Mouse (Mus musculus): Measurements from ENCODE around the gene Creb3l2. TPM values are rescaled to one million over a fixed set of nuclear protein-coding genes. Genes with fewer than 3 reads are reported as not detected.

Gene Creb3l2
- polyA plus RNA-seq, 1 experiment = 10.2 TPM

- H3K9ac ChIP-seq (ENCODE audit: low read depth, poor library complexity, severe bottlenecking) = no peak overlapping the region
These were observed 141.5 kb downstream of the Creb3l2 start for GRCm38 (mm10) chr6:37300492-37300891.

GRCm38 (mm10) chr6:37299562-37300390 is 142.2 kb downstream of the Creb3l2 start, which contains the start of gene Dgki:
Gene Dgki, minus strand, starts transcription at chr6:37300184.
- Histone ChIP-seq H3K9me3 (replicated peaks; ENCODE audit: control insufficient read depth, insufficient read depth, low read length, poor library complexity, severe bottlenecking) (no peaks in the 10 kb centered on the region), H3K27me3 (ENCODE audit: control insufficient read depth, insufficient read depth, low read length, poor library complexity, severe bottlenecking) (peaks cover 14% of the 10 kb centered on the region), H3K4me3 (ENCODE audit: low read depth, low read length) (peak within 1 kb of the TSS; percentile 63), H3K27ac (ENCODE audit: insufficient read depth, low read length) (no peak within 1 kb of the TSS), H3K9ac (ENCODE audit: low read depth, poor library complexity, severe bottlenecking) (peak within 1 kb of the TSS; percentile 24), H3K4me1 (ENCODE audit: control insufficient read depth, insufficient read depth, low read length) (no peaks in the 10 kb centered on the region), H3K36me3 (ENCODE audit: control insufficient read depth, insufficient read depth, low read length, poor library complexity, severe bottlenecking) (no peaks in the 10 kb centered on the region)
- TF ChIP-seq CTCF (IDR thresholded peaks at IDR 0.05; ENCODE audit: low read depth, low read length) (no peak), EP300 (IDR thresholded peaks at IDR 0.05; ENCODE audit: insufficient read depth, low read depth, low read length) (no peak), POLR2A (IDR thresholded peaks at IDR 0.05; ENCODE audit: insufficient read depth, low read length) (no peak)

More at GRCm38 (mm10) chr6:37300492-37300891, 141.5 kb downstream of the Creb3l2 start:
- no peak overlapping the region for H3K4me3 ChIP-seq (ENCODE audit: low read depth, low read length)
- TF ChIP-seq POLR2A (IDR thresholded peaks at IDR 0.05; ENCODE audit: insufficient read depth, low read length) = no peak
- no peak for TF ChIP-seq EP300 (IDR thresholded peaks at IDR 0.05; ENCODE audit: insufficient read depth, low read depth, low read length)
- no peak for TF ChIP-seq CTCF (IDR thresholded peaks at IDR 0.05; ENCODE audit: low read depth, low read length)
- peaks cover 14% of the 10 kb centered on the region for H3K27me3 ChIP-seq (ENCODE audit: control insufficient read depth, insufficient read depth, low read length, poor library complexity, severe bottlenecking)
- H3K9me3 ChIP-seq (replicated peaks; ENCODE audit: control insufficient read depth, insufficient read depth, low read length, poor library complexity, severe bottlenecking) = no peaks in the 10 kb centered on the region
- H3K4me1 ChIP-seq (ENCODE audit: control insufficient read depth, insufficient read depth, low read length) = no peaks in the 10 kb centered on the region
- no peak overlapping the region for H3K27ac ChIP-seq (ENCODE audit: insufficient read depth, low read length)
- no peaks in the 10 kb centered on the region for H3K36me3 ChIP-seq (ENCODE audit: control insufficient read depth, insufficient read depth, low read length, poor library complexity, severe bottlenecking)

- H3K27ac ChIP-seq (ENCODE audit: insufficient read depth, low read length) = no peak overlapping the region
- no peak overlapping the region for H3K4me3 ChIP-seq (ENCODE audit: low read depth, low read length)
- no peaks in the 10 kb centered on the region for H3K4me1 ChIP-seq (ENCODE audit: control insufficient read depth, insufficient read depth, low read length)
- TF ChIP-seq EP300 (IDR thresholded peaks at IDR 0.05; ENCODE audit: insufficient read depth, low read depth, low read length) (no peak), POLR2A (IDR thresholded peaks at IDR 0.05; ENCODE audit: insufficient read depth, low read length) (no peak), CTCF (IDR thresholded peaks at IDR 0.05; ENCODE audit: low read depth, low read length) (no peak)
- H3K36me3 ChIP-seq (ENCODE audit: control insufficient read depth, insufficient read depth, low read length, poor library complexity, severe bottlenecking) = no peaks in the 10 kb centered on the region
- no peak overlapping the region; the same call in 1 of the 2 replicates for H3K9ac ChIP-seq (ENCODE audit: low read depth, poor library complexity, severe bottlenecking)
- no peaks in the 10 kb centered on the region for H3K9me3 ChIP-seq (replicated peaks; ENCODE audit: control insufficient read depth, insufficient read depth, low read length, poor library complexity, severe bottlenecking)
- H3K27me3 ChIP-seq (ENCODE audit: control insufficient read depth, insufficient read depth, low read length, poor library complexity, severe bottlenecking) = peaks cover 14% of the 10 kb centered on the region
These were observed 143.0 kb downstream of the Creb3l2 start for GRCm38 (mm10) chr6:37298982-37299381.

- Histone ChIP-seq H3K4me1 (ENCODE audit: control insufficient read depth, insufficient read depth, low read length) (no peaks in the 10 kb centered on the region), H3K4me3 (ENCODE audit: low read depth, low read length) (no peak overlapping the region), H3K27ac (ENCODE audit: insufficient read depth, low read length) (no peak overlapping the region), H3K36me3 (ENCODE audit: control insufficient read depth, insufficient read depth, low read length, poor library complexity, severe bottlenecking) (no peaks in the 10 kb centered on the region), H3K27me3 (ENCODE audit: control insufficient read depth, insufficient read depth, low read length, poor library complexity, severe bottlenecking) (peaks cover 14% of the 10 kb centered on the region), H3K9me3 (replicated peaks; ENCODE audit: control insufficient read depth, insufficient read depth, low read length, poor library complexity, severe bottlenecking) (no peaks in the 10 kb centered on the region), H3K9ac (ENCODE audit: low read depth, poor library complexity, severe bottlenecking) (no peak overlapping the region)
- TF ChIP-seq EP300 (IDR thresholded peaks at IDR 0.05; ENCODE audit: insufficient read depth, low read depth, low read length) = no peak
- no peak for TF ChIP-seq CTCF (IDR thresholded peaks at IDR 0.05; ENCODE audit: low read depth, low read length)
- TF ChIP-seq POLR2A (IDR thresholded peaks at IDR 0.05; ENCODE audit: insufficient read depth, low read length) = no peak
These were observed 144.0 kb downstream of the Creb3l2 start for GRCm38 (mm10) chr6:37297744-37298482.

GRCm38 (mm10) chr6:37292068-37292467 is 149.9 kb downstream of the Creb3l2 start:
- H3K4me3 ChIP-seq (ENCODE audit: low read depth, low read length) = no peak overlapping the region

More at GRCm38 (mm10) chr6:37292068-37292467, 149.9 kb downstream of the Creb3l2 start:
- Histone ChIP-seq H3K27me3 (ENCODE audit: control insufficient read depth, insufficient read depth, low read length, poor library complexity, severe bottlenecking) (no peaks in the 10 kb centered on the region), H3K4me1 (ENCODE audit: control insufficient read depth, insufficient read depth, low read length) (no peaks in the 10 kb centered on the region), H3K36me3 (ENCODE audit: control insufficient read depth, insufficient read depth, low read length, poor library complexity, severe bottlenecking) (no peaks in the 10 kb centered on the region), H3K9me3 (replicated peaks; ENCODE audit: control insufficient read depth, insufficient read depth, low read length, poor library complexity, severe bottlenecking) (no peaks in the 10 kb centered on the region), H3K9ac (ENCODE audit: low read depth, poor library complexity, severe bottlenecking) (no peak overlapping the region), H3K27ac (ENCODE audit: insufficient read depth, low read length) (no peak overlapping the region)
- TF ChIP-seq EP300 (IDR thresholded peaks at IDR 0.05; ENCODE audit: insufficient read depth, low read depth, low read length) (no peak), CTCF (IDR thresholded peaks at IDR 0.05; ENCODE audit: low read depth, low read length) (no peak)
